Mouse (Mus musculus): ENCODE measurements around the gene Fst.

The Fst gene

DNA sequence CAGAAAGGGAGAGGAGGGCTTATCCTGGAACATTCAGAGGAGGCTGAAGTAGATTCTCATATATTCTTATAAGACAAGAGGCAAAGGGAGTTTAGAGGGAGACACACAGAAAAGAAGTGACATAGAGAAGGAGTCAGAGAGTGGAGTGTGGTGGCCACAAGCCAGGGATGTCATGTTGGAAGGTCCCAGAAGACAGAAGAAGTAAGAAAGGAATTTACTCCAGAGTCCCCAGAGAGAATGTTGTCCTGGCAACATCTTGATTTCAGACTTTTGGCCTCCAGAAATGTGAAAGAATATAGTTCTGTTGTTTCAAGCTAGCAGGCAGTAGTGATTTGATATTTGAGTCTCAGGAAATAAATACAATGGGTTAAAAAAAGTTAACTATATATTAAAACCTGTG is 46.4 kb downstream of the Fst start:
- DNase-seq (ENCODE audit: low spot score), result no peak

DNA sequence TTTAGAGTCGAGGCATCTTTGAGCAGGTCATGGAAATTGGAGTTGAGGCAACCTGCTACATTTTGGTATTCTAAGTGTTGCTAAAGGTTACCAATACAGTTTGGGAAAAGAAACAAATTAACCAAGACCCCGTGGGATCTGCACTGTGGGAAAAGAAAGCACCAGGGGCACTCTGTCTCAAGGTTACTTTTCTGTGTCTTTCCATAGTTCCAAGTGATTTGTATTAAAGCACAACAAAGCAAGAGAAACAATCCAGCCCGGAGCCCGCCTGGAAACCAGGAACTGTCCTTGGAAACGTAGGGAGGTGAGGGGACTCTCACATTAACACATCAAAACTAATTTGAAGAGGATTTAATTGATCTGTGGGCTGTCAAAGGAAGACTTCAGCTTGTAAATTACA is 51.9 kb downstream of the Fst start:
- DNase-seq (ENCODE audit: low spot score), result no peak

GRCm38 (mm10) chr13:114406424-114406823 is 52.3 kb downstream of the Fst start:
- no peak for DNase-seq (ENCODE audit: low spot score)

DNA sequence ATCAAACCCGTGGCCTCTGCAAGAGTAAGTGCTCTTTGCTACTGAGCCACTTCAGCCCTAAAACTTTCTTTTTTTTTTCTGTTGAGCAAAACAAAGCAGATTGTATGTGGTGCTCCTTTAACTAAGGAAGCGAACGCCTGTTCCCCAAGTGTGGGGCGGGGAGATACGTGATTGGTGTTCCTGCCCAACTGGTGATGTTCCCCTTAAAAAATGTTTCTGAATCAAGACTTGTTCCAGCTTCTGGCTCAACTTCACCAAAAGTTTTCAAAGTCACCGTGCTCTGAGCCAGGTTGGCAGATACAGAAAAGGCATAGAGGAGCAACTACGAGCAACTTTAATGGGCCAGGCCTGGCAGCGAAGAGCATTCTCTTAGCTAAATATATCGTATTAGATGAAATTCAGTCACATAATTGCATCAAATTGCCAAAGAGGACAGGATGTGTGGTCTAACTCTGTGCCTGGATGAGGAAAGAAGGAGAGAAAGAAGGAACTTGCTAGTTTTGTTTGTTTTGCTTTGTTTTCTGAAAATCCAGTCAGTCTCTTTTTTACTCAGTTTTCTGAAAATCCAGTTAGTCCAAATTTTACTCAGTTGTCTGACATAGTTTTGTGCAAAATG is 53.5 kb downstream of the Fst start:
- no peak for DNase-seq (ENCODE audit: low spot score)
